Mouse (Mus musculus) brain, embryonic 14.5 days (tissue): ENCODE measurements around the gene Mrnip. TPM values are rescaled to one million over a fixed set of nuclear protein-coding genes. Genes with fewer than 3 reads are reported as not detected.

Source experiments
- DNase-seq: peaks from one replicate; pipeline ENCODE4 v3.0.0-alpha.2; 2011; ENCODE audit warnings: low read depth
- CTCF ChIP-seq: fragments of 200-500 bp; IDR thresholded peaks from 2 replicates; pipeline ENCODE4 v1.5.1; 2012; ENCODE audit warnings: inconsistent platforms, mild to moderate bottlenecking, moderate library complexity, borderline replicate concordance; ENCODE audit not compliant: insufficient read depth, insufficient read length; ENCODE audit errors: extremely low read depth
- POLR2A ChIP-seq: fragments of 200-500 bp; IDR thresholded peaks from 2 replicates; pipeline ENCODE4 v1.6.1; 2012; ENCODE audit warnings: mild to moderate bottlenecking, inconsistent platforms, borderline replicate concordance; ENCODE audit not compliant: poor library complexity, insufficient read depth, insufficient read length, severe bottlenecking; ENCODE audit errors: extremely low read depth
- polyA plus RNA-seq: library from polyadenylated mRNA; depleted of rRNA; stranded (reverse); fragments of >200 nt; gene quantifications from 2 replicates; pipeline ENCODE4 v1.2.3, GENCODE M21; 2012

Mrnip gene
- polyA plus RNA-seq, 1 experiment: 33.1 TPM

GRCm38 (mm10) chr11:50147267-50147957 lies 26.8 kb upstream of the Mrnip start:
- TF ChIP-seq CTCF: no peak
- TF ChIP-seq POLR2A: no peak

DNA sequence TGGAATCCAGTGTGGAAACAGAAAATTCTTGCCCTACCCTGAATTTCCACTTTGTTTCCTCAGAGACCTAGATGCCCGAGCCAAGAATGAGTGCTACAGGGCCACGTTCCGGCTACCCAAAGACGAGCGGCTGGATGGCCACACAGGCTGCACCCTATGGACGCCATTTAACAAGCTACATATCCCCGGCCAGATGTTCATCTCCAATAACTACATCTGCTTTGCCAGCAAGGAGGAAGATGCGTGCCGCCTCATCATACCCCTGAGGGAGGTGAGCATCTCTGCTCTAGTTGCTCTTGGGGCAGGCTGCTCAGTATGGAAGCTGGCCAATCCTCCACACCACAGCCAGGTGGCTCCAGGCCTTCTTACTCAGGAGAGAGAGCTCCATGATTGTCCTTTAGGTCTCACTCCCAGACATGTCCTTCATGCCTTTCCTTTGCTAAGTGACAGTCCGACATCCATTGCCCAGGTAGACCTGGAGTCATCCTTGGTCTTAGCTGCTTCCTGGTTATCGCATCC lies 26.2 kb upstream of the Mrnip start:
- TF ChIP-seq POLR2A (no peak), CTCF (no peak)
- DNase-seq: no peak

More at GRCm38 (mm10) chr11:50147267-50147957, 26.8 kb upstream of the Mrnip start:
- no peak for DNase-seq

- TF ChIP-seq CTCF (no peak), POLR2A (no peak)
- no peak for DNase-seq
Observed at GRCm38 (mm10) chr11:50149200-50149599, 25.0 kb upstream of the Mrnip start.

DNA sequence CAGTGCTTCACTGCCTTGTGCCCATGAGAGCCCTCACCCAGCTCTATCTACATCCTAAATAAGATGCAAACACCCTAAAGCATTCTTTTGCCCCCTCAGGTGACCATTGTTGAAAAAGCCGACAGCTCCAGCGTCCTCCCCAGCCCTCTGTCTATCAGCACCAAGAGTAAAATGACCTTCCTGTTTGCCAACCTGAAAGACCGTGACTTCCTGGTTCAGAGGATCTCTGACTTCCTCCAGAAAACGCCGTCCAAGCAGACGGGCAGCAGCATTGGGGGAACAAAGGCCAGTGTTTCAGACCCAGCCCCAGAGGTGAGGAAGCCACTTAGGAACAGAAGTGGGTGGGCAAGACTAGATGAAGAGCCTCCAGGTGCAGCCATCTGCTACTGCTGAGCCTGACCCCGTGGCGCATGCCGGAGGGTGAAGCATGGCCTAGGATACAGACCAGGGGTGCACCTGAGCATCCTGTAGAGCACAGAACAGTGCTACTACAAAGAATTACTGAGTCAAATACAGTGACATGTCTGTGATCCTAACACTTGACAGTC lies 24.6 kb upstream of the Mrnip start:
- TF ChIP-seq POLR2A: no peak
- TF ChIP-seq CTCF: no peak
- no peak for DNase-seq

- TF ChIP-seq POLR2A (no peak), CTCF (no peak)
Observed at GRCm38 (mm10) chr11:50151374-50151773, 22.9 kb upstream of the Mrnip start.

GRCm38 (mm10) chr11:50154166-50154565 lies 20.1 kb upstream of the Mrnip start:
- TF ChIP-seq CTCF (no peak), POLR2A (no peak)
- no peak for DNase-seq

More at GRCm38 (mm10) chr11:50151374-50151773, 22.9 kb upstream of the Mrnip start:
- no peak for DNase-seq

- TF ChIP-seq CTCF: no peak
- no peak for DNase-seq
Observed at GRCm38 (mm10) chr11:50154777-50155520, 19.3 kb upstream of the Mrnip start.

DNA sequence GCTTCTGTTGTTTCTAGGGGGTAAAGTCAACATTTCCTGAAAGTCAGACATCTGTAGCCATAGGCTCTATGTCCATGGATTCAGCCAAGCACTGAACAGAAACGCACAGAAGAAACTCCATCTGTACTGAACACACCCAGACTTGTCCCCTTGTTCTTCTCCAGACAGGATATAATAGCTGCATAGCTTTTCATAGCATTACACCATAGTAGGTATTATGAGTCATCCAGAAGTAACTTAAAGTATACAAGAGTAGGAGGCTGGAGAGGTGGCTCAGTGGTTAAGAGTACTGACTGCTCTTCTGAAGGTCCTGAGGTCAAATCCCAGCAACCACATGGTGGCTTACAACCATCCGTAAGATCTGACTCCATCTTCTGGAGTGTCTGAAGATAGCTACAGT lies 18.5 kb upstream of the Mrnip start:
- TF ChIP-seq CTCF (no peak), POLR2A (no peak)
- DNase-seq: no peak

DNA sequence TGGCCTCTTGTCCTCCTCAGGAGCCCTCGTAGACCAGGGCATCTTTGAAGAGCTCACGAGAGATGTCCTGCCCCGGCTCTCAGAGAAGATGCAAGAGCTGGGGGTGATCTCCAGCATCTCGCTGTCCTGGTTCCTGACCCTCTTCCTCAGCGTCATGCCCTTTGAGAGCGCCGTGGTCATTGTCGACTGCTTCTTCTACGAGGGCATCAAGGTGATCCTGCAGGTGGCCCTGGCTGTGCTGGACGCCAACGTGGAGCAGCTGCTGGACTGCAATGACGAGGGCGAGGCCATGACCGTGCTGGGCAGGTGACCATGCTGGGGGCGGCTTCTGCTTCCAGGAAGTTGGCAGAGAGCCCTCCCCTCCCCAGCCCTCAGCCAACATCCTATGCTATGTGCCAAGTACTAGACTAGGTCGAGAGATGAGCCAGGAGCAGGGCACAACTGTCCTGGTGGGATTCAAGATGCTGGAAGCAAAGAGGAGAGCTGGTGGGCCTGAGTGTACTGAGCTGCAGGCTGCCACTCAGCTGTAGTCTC lies 17.5 kb upstream of the Mrnip start:
- no peak for DNase-seq
- TF ChIP-seq CTCF (no peak), POLR2A (no peak)

- no peak for TF ChIP-seq CTCF
- TF ChIP-seq POLR2A: no peak
- DNase-seq: no peak
Observed at GRCm38 (mm10) chr11:50158346-50158745, 15.9 kb upstream of the Mrnip start.

GRCm38 (mm10) chr11:50159347-50159746 lies 14.9 kb upstream of the Mrnip start:
- TF ChIP-seq POLR2A (no peak), CTCF (no peak)
- no peak for DNase-seq
